Mouse (Mus musculus): ENCODE results near the gene Catsper4. TPM values are rescaled to one million over a fixed set of nuclear protein-coding genes. Genes with fewer than 3 reads are reported as not detected.

The Catsper4 gene
- polyA plus RNA-seq, 2 experiments from 2014 or later, result not detected

GRCm38 (mm10) chr4:134181112-134181511 lies 46.1 kb downstream of the Catsper4 start:
- ATAC-seq, result no peak

- no peak for ATAC-seq
These were observed 54.8 kb downstream of the Catsper4 start for GRCm38 (mm10) chr4:134172391-134172790.

GRCm38 (mm10) chr4:134166906-134167305 lies 60.3 kb downstream of the Catsper4 start:
- no peak for ATAC-seq

GRCm38 (mm10) chr4:134165548-134166465 lies 61.4 kb downstream of the Catsper4 start:
- ATAC-seq, result no peak

- ATAC-seq, result no peak
These were observed 62.2 kb downstream of the Catsper4 start for GRCm38 (mm10) chr4:134165024-134165423.

GRCm38 (mm10) chr4:134164591-134164990 lies 62.6 kb downstream of the Catsper4 start:
- no peak for ATAC-seq

Other genes starting within 250 kb of the Catsper4 start
- gene Dhdds, start 226.5 kb downstream of the Catsper4 start, polyA plus RNA-seq (2017; shearing (Covaris generic)), result 10 to 100 TPM; 23.5 to 24.3 TPM
- not detected for gene Lin28a, start 208.5 kb downstream of the Catsper4 start, polyA plus RNA-seq (2017; shearing (Covaris generic))
- gene Zfp683, start 173.5 kb downstream of the Catsper4 start, polyA plus RNA-seq (2017; shearing (Covaris generic)), result 1 to 10 TPM in 1 of 2 experiments, under 1 TPM in 1; 0.85 to 1.3 TPM
- gene Crybg2, start 166.6 kb downstream of the Catsper4 start, polyA plus RNA-seq (2017; shearing (Covaris generic)), result 10 to 100 TPM; 20.9 to 28.2 TPM
- gene Cd52, start 132.3 kb downstream of the Catsper4 start, polyA plus RNA-seq (2017; shearing (Covaris generic)), result 1,000 to 10,000 TPM; 2,918 to 3,094 TPM
- 10 to 100 TPM; 31.2 to 54.2 TPM for gene Ubxn11, start 124.8 kb downstream of the Catsper4 start, polyA plus RNA-seq (2017; shearing (Covaris generic))
- gene Sh3bgrl3, start 98.6 kb downstream of the Catsper4 start, polyA plus RNA-seq (2017; shearing (Covaris generic)), result 1,000 to 10,000 TPM in 1 of 2 experiments, 100 to 1,000 TPM in 1; 977 to 1,004 TPM
- 100 to 1,000 TPM in 1 of 2 experiments, 10 to 100 TPM in 1; 72.5 to 166 TPM for gene Cep85, start 40.3 kb downstream of the Catsper4 start, polyA plus RNA-seq (2017; shearing (Covaris generic))
- not detected for gene Gm7534, start 24.4 kb downstream of the Catsper4 start, polyA plus RNA-seq (2017; shearing (Covaris generic))
- gene Cnksr1, start 11.0 kb upstream of the Catsper4 start, polyA plus RNA-seq (2017; shearing (Covaris generic)), result not detected
- 1 to 10 TPM in 1 of 2 experiments, not detected in 1; 3.7 TPM for gene E130218I03Rik, start 16.3 kb upstream of the Catsper4 start, polyA plus RNA-seq (2017; shearing (Covaris generic))
- gene Zfp593, start 18.2 kb upstream of the Catsper4 start, polyA plus RNA-seq (2017; shearing (Covaris generic)), result 1 to 10 TPM; 4.3 to 6.8 TPM
- gene Gm30191, start 19.6 kb upstream of the Catsper4 start, polyA plus RNA-seq (2017; shearing (Covaris generic)), result not detected
- not detected for gene Grrp1, start 26.7 kb upstream of the Catsper4 start, polyA plus RNA-seq (2017; shearing (Covaris generic))
- 10 to 100 TPM; 20.7 to 24.2 TPM for gene Pdik1l, start 60.5 kb upstream of the Catsper4 start, polyA plus RNA-seq (2017; shearing (Covaris generic))
- gene Trim63, start 87.7 kb upstream of the Catsper4 start, polyA plus RNA-seq (2017; shearing (Covaris generic)), result not detected
- gene Slc30a2, start 115.8 kb upstream of the Catsper4 start, polyA plus RNA-seq (2017; shearing (Covaris generic)), result under 1 TPM; 0.19 TPM
- gene Extl1, start 156.5 kb upstream of the Catsper4 start, polyA plus RNA-seq (2017; shearing (Covaris generic)), result 1 to 10 TPM; 2.2 to 2.3 TPM
- gene Pafah2, start 168.9 kb upstream of the Catsper4 start, polyA plus RNA-seq (2017; shearing (Covaris generic)), result 1 to 10 TPM in 1 of 2 experiments, under 1 TPM in 1; 0.30 to 2.4 TPM
- gene Stmn1, start 240.9 kb upstream of the Catsper4 start, polyA plus RNA-seq (2017; shearing (Covaris generic)), result 100 to 1,000 TPM in 1 of 2 experiments, 10 to 100 TPM in 1; 80.7 to 125 TPM

All from CD4-positive, CD25-positive, alpha-beta regulatory T cell, adult 4 months (primary cell).